Mouse (Mus musculus): ENCODE measurements around the gene Tex264.

GRCm38 (mm10) chr9:106638154-106638553, 47.6 kb downstream of the Tex264 start:
- TF ChIP-seq CTCF (IDR thresholded peaks at IDR 0.05; ENCODE audit: low read depth) (no peak), EP300 (IDR thresholded peaks at IDR 0.05; ENCODE audit: low read depth) (no peak)
